Mouse (Mus musculus) megakaryocyte, adult 5-6 weeks (primary cell): ENCODE data around the gene Tmem132b. TPM values are rescaled to one million over a fixed set of nuclear protein-coding genes. Genes with fewer than 3 reads are reported as not detected.

Experiments
- ATAC-seq: 2 replicates; pipeline ENCODE4 v1.8.0; 2016; ENCODE audit warnings: mild to moderate bottlenecking, inconsistent platforms; ENCODE audit not compliant: poor library complexity, severe bottlenecking
- total RNA-seq, 2 experiments: library from RNA; stranded (forward) in 1 of 2; stranded (reverse) in 1 of 2; fragments of 153-499, 151-499 nt in 1 of 2; fragments of 221-1000, 200-1000 nt in 1 of 2; gene quantifications; 2 replicates each; pipeline versions ENCODE4 v1.2.3 to v1.2.4; 2015 to 2017

The Tmem132b gene
- total RNA-seq, 2 experiments from 2014 or later = 0.07 TPM; not detected in 1

DNA sequence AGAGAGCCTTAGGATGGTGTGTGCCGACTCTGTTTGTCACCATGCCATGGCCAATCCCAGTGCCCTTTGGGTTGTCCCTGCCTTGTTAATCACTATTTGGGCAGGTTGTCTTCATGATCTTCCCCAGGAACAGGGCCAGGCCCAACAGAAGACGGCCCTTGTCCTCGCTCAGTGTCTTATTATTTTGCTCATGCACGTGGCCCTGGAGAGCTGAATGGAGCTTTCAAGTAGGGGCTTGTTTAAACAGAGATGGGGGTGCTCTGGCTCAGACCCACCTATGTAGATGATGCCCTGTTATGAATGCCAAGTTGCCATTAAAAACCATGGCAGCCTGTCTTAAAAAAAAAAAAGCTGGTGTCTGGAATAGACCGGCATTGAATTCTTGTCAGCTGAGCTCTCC is 126.5 kb downstream of the Tmem132b start:
- no peak for ATAC-seq

DNA sequence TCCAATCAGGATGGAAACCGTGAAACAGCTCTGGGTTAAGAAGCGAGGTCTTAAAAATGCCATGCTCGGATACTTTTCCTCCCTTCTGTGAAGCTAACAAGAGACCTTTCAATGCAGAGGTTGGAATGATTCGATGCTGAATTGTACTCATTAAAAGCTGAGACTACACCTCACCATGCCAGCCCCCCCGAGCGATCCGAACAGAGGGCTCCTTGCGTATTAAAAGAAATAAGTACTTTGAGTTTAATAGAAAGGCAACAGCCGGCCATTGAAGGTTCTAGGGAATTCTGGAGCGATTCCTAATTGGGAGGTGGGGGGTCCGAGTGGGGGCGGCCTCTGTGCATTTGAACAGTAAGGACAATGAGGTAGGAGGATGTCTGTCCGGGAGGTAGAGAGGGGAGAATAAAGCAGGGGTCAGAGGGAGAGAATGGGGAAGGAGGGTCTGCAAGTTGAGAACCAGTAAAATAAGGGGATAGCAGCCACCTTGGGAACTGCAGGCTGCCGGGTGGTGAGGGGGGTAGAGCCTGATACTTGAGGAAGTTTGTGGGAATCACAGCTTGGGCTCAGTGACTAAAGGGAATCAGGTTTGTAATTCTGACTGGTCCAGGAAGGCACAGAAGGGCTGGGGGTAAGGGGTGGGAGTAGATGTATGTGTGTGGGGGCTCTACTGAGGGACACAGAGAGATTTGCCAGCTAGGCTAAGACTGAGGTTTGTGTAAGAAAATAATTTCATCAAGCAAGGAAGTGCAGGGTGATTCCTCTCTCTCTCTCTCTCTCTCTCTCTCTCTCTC is 127.6 kb downstream of the Tmem132b start:
- ATAC-seq = no peak

DNA sequence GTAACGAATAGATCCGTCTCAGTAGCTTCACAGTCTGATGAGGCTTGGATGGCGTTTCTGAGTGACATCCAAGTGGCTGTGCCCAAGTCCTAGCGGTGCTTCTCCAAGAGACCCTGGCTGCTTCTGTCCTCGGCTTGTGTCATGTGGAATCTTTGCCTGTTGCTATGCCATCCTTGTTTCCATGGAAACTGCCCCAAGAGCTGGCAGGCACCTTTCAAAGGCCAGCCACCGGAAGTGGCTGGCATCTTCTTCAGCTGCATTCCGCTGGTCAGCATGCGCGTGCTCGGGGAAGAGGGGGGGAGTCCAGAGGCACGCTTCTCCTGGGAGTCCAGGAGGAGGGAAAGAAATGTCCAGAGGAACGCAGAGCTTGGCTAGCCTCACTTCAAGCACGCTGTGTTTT is 144.0 kb downstream of the Tmem132b start:
- ATAC-seq = no peak

GRCm38 (mm10) chr5:125676025-125676623 is 144.6 kb downstream of the Tmem132b start:
- ATAC-seq = no peak

DNA sequence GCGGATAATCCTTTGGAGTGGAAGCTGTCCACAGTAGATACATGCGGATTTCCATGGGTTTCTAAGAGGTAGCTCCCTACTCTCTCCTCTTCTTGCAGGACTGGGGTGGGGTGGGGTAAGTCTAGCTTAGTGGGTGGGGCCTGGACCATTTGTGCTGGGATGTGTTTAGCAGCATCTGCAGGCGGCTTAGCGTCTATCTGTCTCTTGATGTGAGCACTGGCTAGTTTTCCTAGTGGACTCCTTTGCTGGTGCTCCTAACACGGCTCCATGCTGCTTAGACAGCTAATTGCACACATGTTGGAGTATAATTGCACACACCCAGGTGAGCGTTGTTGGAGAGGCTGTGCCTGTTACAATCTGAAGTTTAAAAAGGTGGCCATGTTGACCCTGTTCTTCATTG is 149.3 kb downstream of the Tmem132b start:
- no peak for ATAC-seq

- ATAC-seq = no peak
Measured at GRCm38 (mm10) chr5:125683491-125683890, 151.9 kb downstream of the Tmem132b start.

DNA sequence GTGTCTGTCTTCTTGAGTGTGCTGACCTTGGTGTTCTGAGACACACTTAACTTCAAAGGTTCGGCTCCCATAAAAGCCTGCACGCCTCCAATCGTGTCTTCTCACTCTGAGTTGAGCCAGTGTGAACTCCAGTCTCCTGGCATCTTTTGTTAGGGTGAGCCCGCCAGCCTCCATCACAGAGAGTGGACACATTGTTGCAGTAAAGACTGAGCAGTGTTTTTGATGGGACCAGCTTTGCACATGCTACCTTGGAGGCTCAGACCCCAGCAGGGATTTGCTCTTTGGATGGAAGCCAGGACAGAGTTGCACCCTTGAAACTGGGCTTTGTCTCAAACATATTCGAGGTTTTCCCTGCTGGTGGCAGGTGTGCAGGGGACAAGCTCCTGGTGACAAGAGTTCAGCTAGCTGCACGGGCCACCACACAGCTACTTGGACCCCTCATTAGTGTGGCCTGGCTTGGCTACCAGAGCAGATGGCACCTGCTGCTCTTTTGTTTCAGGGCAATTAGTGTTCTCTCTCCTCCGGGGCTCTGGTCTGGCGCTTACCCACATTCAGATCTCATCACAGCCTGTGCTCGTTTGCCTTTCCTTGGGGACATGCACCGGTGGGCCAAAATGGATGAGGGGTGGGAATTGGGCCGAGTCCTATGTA is 154.2 kb downstream of the Tmem132b start:
- no peak for ATAC-seq

DNA sequence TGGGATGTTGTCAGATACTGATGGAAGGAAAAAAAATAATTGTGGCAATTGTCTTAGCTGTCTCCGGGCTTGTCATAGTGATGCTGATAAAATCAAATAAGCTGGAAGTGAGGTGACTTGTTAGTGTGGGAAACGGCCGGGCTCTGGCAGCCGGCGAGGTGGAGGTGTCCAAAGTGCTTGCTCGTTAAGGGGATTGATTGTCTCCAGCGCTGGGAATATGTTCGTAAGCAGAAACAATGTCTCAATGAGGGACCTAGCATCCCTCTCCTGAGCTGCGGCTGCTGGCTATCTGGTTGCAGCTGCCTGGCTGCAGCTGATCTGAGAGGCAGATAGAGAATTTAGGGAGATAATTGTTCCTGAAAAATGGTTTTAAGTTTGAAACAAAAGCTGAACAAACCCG is 161.0 kb downstream of the Tmem132b start:
- no peak for ATAC-seq

DNA sequence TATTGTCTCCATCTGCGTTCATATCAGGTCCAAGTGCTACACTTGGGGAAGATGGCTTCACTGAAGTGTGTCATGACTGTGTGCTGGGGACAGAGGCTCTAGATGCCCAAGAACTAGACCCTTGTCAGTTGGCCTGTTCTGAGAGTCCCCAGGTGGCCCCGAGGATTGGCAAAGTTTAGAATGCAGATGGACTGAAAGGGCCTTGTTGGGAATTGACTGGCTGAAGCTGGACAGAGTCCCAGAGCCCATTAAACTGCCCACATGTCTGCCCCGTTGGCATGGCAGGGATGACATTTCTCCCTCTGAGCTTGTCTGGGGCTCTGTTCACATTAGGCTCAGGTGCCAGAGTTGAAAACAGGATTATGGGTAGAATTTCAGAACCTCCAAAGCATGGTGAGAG is 167.8 kb downstream of the Tmem132b start:
- ATAC-seq = no peak

GRCm38 (mm10) chr5:125700234-125700633 is 168.7 kb downstream of the Tmem132b start:
- no peak for ATAC-seq

DNA sequence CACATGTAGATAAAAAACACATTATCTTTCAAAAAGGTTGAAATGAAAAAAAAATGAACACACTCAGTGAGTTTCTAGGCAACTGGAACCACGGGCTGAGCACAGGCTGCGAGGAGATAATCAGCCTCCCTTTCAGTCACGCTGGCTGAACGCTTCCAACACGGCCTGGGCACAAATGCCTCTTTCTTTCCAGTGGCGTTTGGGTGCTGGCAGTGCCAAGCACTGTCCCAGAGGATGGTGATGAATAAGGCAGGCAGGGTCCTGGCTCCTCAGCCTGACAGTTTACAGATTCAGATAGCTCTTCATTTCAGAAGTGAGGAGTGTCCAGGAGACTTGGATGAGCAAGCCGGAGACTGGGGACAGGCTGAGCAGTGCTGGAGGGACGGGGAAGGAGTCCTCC is 173.8 kb downstream of the Tmem132b start:
- ATAC-seq = no peak

DNA sequence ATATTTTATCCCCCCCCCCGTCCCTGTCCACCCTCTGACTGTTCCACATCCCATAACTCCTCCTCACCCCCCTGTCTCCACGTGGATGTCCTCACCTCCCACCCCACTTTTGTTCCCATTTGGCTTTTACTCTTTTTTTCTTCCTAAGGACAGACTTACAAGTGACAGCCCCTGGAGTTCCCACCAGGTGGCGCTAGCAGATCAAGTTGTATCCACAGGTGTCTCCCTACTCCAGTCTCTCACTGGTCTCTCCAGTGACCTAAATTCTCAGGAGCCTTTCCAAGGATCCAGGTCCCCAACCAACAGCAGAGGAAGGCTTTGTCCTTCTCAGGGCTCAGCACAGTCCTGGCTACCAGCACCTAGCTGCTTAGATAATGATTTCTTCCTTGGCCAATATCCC is 177.6 kb downstream of the Tmem132b start:
- ATAC-seq = no peak

DNA sequence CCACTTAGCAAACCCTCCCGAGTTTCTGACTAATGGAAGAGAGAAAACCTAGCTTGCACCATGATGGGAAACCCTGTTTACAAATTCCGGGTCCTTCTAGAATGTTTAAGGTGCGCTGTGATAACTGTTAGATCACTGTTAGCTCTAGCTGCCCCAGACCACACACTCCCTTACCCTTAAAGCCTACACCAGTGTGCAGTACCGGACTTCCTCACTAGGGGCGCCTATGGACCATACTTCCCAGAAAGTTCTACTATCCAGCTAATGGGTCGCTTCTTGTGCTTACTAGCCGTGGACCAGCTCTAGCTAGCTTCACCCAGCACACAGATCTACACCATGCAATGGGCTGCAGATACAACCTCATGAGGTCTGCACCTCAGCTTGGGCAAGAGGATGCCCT is 195.2 kb downstream of the Tmem132b start:
- ATAC-seq = no peak

GRCm38 (mm10) chr5:125727436-125727835 is 195.9 kb downstream of the Tmem132b start:
- no peak for ATAC-seq

- ATAC-seq = no peak
Measured at GRCm38 (mm10) chr5:125727936-125728335, 196.4 kb downstream of the Tmem132b start.

GRCm38 (mm10) chr5:125728521-125728920 is 196.9 kb downstream of the Tmem132b start:
- no peak for ATAC-seq

GRCm38 (mm10) chr5:125733806-125734205 is 202.2 kb downstream of the Tmem132b start:
- no peak for ATAC-seq

GRCm38 (mm10) chr5:125737105-125737504 is 205.5 kb downstream of the Tmem132b start:
- no peak for ATAC-seq

- ATAC-seq = no peak
Measured at GRCm38 (mm10) chr5:125743503-125743902, 211.9 kb downstream of the Tmem132b start.

GRCm38 (mm10) chr5:125745727-125746126 is 214.2 kb downstream of the Tmem132b start:
- ATAC-seq = no peak

DNA sequence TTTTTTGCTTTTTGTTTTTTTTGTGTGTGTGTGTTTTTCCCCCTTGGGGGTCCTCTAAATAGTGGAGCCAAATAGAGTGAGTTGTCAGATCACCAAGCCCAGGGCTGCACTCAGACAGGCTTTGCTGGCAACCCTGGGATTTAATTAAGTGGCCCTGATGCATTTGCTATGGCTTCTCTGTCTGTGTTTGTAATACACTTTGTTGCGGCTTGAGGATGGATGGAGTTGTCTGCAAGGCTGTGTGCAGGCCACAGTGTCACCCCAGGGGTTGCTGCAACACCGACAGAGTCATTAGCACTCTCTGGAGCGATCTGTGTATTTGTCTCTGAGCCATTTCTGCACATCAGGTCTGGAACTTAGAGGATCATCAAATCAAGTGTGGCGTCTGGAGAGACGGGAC is 219.9 kb downstream of the Tmem132b start:
- ATAC-seq = no peak

GRCm38 (mm10) chr5:125752546-125752945 is 221.0 kb downstream of the Tmem132b start:
- ATAC-seq = no peak
